Mouse (Mus musculus): ENCODE results near the gene Noa1. TPM values are rescaled to one million over a fixed set of nuclear protein-coding genes. Genes with fewer than 3 reads are reported as not detected.
A peak's percentile ranks its signal among the peaks of the same experiment; 100 is the strongest.

Noa1 gene
- polyA plus RNA-seq (2015; fragmentation: Nextera tagmentation; extraction: Ambion mirVana), result 11.8 and 12.3 TPM in 2 replicates

DNA sequence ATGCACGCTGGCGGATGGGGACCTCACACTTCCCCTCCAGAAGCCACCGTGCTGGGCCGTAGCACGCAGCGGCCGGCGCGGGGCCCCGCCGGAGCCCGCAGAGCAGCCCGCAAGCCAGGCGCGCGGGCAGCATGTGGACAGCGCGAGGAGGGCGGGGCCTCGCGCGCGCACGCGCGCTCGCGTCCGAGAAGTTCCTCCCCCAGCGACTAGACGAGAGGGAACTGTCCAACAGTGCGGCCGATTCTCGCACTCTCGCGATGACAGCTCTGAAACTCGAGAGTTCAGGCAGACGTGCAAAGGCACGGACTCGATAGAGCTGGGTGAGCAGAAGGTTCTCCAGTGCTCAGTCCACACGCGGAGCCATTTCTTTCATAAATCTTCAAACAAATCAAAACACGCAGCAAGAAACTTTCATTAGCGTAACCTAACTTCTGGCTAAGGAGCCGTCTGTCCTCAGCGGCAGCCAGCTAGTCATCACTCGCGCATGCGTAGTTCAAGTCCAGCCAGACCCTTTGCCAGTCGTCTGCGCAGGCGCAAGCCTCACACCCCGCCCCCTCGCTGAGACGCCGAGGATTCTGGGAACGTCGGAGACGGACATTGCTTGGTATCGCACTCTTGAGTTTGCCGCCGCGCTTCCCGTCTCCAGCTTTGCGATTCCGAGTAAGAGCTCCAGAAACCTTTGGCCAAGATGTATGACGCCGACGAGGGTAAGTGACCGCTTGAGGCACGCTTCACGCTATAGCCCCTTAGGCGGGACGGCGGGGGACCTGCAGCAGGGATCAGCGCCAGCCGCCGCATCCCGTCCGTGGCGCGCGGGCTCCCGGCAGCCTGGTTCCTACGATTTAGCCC is at the start of gene Noa1, which contains the start of gene Polr2b:
Gene Noa1 (minus strand): TSS at position 161 of the 849 bp plus-strand sequence.
Gene Polr2b (plus strand): TSS at position 224 of the 849 bp plus-strand sequence.
- peaks cover 22% of the 10 kb centered on the region for H3K36me3 ChIP-seq (ENCODE audit: control insufficient read depth, insufficient read depth)
- under 1% methylated on average over 85 of the region's 85 CpGs for WGBS
- no peaks in the 10 kb centered on the region for H3K9me3 ChIP-seq (ENCODE audit: control insufficient read depth)
- H3K4me1 ChIP-seq (replicated peaks; ENCODE audit: control insufficient read depth, insufficient read depth, low read length), result peaks cover 12% of the 10 kb centered on the region; the same call in 1 of the 2 replicates
- peak within 1 kb of the TSS; percentile 84 for H3K27ac ChIP-seq (ENCODE audit: low read depth, low read length)
- H3K4me2 ChIP-seq (replicated peaks; ENCODE audit: low read depth), result peak within 1 kb of the TSS; percentile 100
- TF ChIP-seq CTCF (IDR thresholded peaks at IDR 0.05; ENCODE audit: low read depth), result peak; percentile 39
- no peaks in the 10 kb centered on the region for H3K27me3 ChIP-seq (replicated peaks; ENCODE audit: control insufficient read depth, insufficient read depth, low read length)
- peak; percentile 97 for ATAC-seq
- H3K9ac ChIP-seq (ENCODE audit: low read depth, low read length), result peak within 1 kb of the TSS; percentile 87
- H3K4me3 ChIP-seq (ENCODE audit: low read depth, low read length), result peak within 1 kb of the TSS; percentile 83

GRCm38 (mm10) chr5:77358347-77358746 is 48.5 kb upstream of the Noa1 start:
- H3K9ac ChIP-seq (ENCODE audit: low read depth, low read length), result peak overlapping the region; percentile 22
- TF ChIP-seq CTCF (IDR thresholded peaks at IDR 0.05; ENCODE audit: low read depth), result no peak

DNA sequence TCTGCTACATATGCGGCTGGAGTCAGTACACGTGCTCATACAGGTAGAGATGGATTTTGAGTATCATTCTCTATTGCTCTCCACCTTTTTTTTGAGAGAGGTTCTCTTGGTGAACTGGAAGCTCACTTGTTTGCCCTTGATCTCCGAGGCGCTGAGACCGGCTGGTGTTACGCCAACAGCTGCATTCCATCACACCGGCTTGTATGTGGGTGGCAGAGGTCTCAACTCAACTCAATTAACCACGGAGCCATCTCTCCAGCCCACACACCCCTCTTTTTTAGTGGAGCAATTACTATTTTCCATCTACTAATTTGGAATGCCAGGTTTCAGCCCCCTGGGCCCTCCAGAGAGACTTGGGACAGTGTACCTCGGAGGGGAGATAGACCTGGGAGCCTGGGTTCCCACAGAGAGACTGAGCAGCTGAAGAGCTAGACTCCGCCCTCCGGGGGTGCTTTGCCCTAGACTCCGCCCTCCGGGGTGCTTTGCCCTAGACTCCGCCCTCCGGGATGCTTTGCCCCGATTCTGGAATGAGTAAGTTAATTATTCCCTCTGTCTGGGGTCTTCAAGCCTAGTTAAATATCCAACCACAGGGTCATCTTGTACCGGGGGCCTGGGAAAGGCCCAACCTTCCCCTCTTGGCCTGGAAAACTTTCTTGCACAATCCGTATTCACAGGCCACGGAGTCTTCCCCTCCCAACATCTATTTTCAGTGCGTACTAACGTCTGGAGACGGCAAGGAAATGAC is 47.7 kb upstream of the Noa1 start:
- peak overlapping the region; percentile 41 for H3K4me3 ChIP-seq (ENCODE audit: low read depth, low read length)
- TF ChIP-seq CTCF (IDR thresholded peaks at IDR 0.05; ENCODE audit: low read depth), result no peak
- no peaks in the 10 kb centered on the region for H3K4me1 ChIP-seq (replicated peaks; ENCODE audit: control insufficient read depth, insufficient read depth, low read length)
- peak overlapping the region; percentile 73 for H3K27ac ChIP-seq (ENCODE audit: low read depth, low read length)
- peak overlapping the region; percentile 22; the same call in 1 of the 2 replicates for H3K9ac ChIP-seq (ENCODE audit: low read depth, low read length)
- H3K36me3 ChIP-seq (ENCODE audit: control insufficient read depth, insufficient read depth), result no peaks in the 10 kb centered on the region; the same call in 1 of the 2 replicates
- H3K9me3 ChIP-seq (ENCODE audit: control insufficient read depth), result no peaks in the 10 kb centered on the region
- peak; percentile 54; the same call in 1 of the 2 replicates for ATAC-seq
- 19% methylated on average over 22 of the region's 22 CpGs for WGBS
- H3K27me3 ChIP-seq (replicated peaks; ENCODE audit: control insufficient read depth, insufficient read depth, low read length), result no peaks in the 10 kb centered on the region
- peak overlapping the region; percentile 76 for H3K4me2 ChIP-seq (replicated peaks; ENCODE audit: low read depth)

More at GRCm38 (mm10) chr5:77358347-77358746, 48.5 kb upstream of the Noa1 start:
- 2% methylated on average over 10 of the region's 10 CpGs for WGBS
- Histone ChIP-seq H3K27ac (ENCODE audit: low read depth, low read length) (peak overlapping the region; percentile 73), H3K4me1 (replicated peaks; ENCODE audit: control insufficient read depth, insufficient read depth, low read length) (no peaks in the 10 kb centered on the region), H3K36me3 (ENCODE audit: control insufficient read depth, insufficient read depth) (no peaks in the 10 kb centered on the region; the same call in 1 of the 2 replicates), H3K4me2 (replicated peaks; ENCODE audit: low read depth) (peak overlapping the region; percentile 76), H3K9me3 (ENCODE audit: control insufficient read depth) (no peaks in the 10 kb centered on the region), H3K27me3 (replicated peaks; ENCODE audit: control insufficient read depth, insufficient read depth, low read length) (no peaks in the 10 kb centered on the region), H3K4me3 (ENCODE audit: low read depth, low read length) (peak overlapping the region; percentile 41)
- ATAC-seq, result peak; percentile 50

DNA sequence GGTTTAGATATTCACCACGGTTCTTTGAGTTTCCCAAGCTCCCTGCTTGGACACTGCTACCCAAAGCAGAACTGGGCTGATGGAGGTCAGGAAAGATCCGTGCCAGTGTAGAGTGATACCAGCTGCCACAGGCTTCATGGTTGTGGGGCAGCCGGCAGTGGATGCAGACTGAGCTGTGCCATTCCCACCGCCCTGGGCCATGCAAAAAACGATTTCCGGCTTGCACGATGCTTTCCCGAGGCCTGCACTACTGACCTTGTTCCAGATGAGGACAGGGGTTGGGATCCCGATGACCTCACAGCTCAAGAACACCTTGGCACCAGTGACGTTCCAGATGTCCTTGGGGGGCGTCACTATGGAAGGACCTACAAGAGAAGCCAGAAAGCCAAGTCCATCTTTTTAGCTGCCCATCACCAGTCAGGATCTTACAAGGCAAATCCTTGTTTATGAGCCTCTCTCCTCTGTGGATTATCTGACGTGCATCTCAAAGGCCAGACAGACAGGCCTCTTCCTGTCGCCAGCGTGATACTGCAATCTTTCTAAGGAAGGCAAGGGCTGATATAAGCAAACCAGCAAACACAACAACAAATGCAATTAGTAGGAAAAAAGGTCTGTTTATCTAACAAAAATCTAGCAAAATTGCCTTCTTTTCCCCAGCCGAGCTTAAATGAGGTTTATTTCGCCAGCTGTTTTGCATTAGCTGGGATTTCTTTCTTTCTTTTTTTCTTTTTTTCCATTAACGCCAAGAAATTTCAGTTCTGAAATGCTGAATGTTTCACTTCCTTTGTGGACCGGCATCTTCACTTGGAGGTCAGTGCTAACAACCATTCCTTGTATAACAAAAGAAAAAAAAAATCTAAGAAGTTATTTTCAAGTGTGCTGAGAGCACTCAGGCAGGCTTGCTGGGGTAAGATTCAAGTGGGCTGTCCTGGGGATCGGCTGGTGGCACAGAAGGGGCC is 45.7 kb upstream of the Noa1 start:
- Histone ChIP-seq H3K4me1 (replicated peaks; ENCODE audit: control insufficient read depth, insufficient read depth, low read length) (no peaks in the 10 kb centered on the region), H3K4me2 (replicated peaks; ENCODE audit: low read depth) (no peak overlapping the region), H3K9ac (ENCODE audit: low read depth, low read length) (no peak overlapping the region)

GRCm38 (mm10) chr5:77354361-77354787 is 44.5 kb upstream of the Noa1 start:
- Histone ChIP-seq H3K9ac (ENCODE audit: low read depth, low read length) (no peak overlapping the region), H3K9me3 (ENCODE audit: control insufficient read depth) (no peaks in the 10 kb centered on the region), H3K27ac (ENCODE audit: low read depth, low read length) (no peak overlapping the region), H3K4me3 (ENCODE audit: low read depth, low read length) (no peak overlapping the region), H3K36me3 (ENCODE audit: control insufficient read depth, insufficient read depth) (peaks cover 15% of the 10 kb centered on the region), H3K4me1 (replicated peaks; ENCODE audit: control insufficient read depth, insufficient read depth, low read length) (no peaks in the 10 kb centered on the region), H3K27me3 (replicated peaks; ENCODE audit: control insufficient read depth, insufficient read depth, low read length) (no peaks in the 10 kb centered on the region), H3K4me2 (replicated peaks; ENCODE audit: low read depth) (peak overlapping the region; percentile 48)
- WGBS, result 9% methylated on average over 16 of the region's 16 CpGs
- ATAC-seq, result peak; percentile 46; the same call in 1 of the 2 replicates
- peak; percentile 99 for TF ChIP-seq CTCF (IDR thresholded peaks at IDR 0.05; ENCODE audit: low read depth)

More for the DNA sequence above, 45.7 kb upstream of the Noa1 start:
- no peak for ATAC-seq
- Histone ChIP-seq H3K4me3 (ENCODE audit: low read depth, low read length) (no peak overlapping the region), H3K36me3 (ENCODE audit: control insufficient read depth, insufficient read depth) (peaks cover 7% of the 10 kb centered on the region; the same call in 1 of the 2 replicates), H3K9me3 (ENCODE audit: control insufficient read depth) (no peaks in the 10 kb centered on the region), H3K27ac (ENCODE audit: low read depth, low read length) (no peak overlapping the region), H3K27me3 (replicated peaks; ENCODE audit: control insufficient read depth, insufficient read depth, low read length) (no peaks in the 10 kb centered on the region)
- TF ChIP-seq CTCF (IDR thresholded peaks at IDR 0.05; ENCODE audit: low read depth), result no peak
- 73% methylated on average over 19 of the region's 19 CpGs for WGBS
